Mouse (Mus musculus) heart, postnatal 14 days (tissue): Measurements from ENCODE around the gene Xndc1. TPM values are rescaled to one million over a fixed set of nuclear protein-coding genes. Genes with fewer than 3 reads are reported as not detected.
"Not testable (repeated sequence)": the region's sequence is repeated elsewhere in the genome, so short reads cannot be mapped to it uniquely, and the experiment has no call there.

ENCODE experiments used
- DNase-seq, 2 experiments: peaks; one replicate each; pipeline ENCODE4 v3.0.0; 2021 to 2022
- intact Hi-C: fragments of 180-260 bp; cut with DNase I; formaldehyde crosslinking; loops from one replicate; pipeline ENCODE4 v1.15.1; 2025
- long read RNA-seq, 2 experiments: library from polyadenylated mRNA; stranded (forward); transcript quantifications; one replicate each; pipeline ENCODE4 v2.0.0; 2021
- total RNA-seq, 2 experiments: library from RNA; stranded (reverse); gene quantifications; 2 replicates each; pipeline ENCODE4 v1.2.3; 2021

Xndc1 gene
- total RNA-seq, result 10 to 100 TPM in 1 of 2 experiments, 1 to 10 TPM in 1; 8.9 to 10.2 TPM
- long read RNA-seq, experiment 1, partial matches to known transcripts, result 0 of 3 reads
- long read RNA-seq, experiment 1, other reads (novel, unspliced or antisense), result 3 of 3 reads
- long read RNA-seq, experiment 2, partial matches to known transcripts, result 0 of 1 reads
- long read RNA-seq, experiment 2, other reads (novel, unspliced or antisense), result 1 of 1 reads

GRCm38 (mm10) chr7:102065046-102065891 lies at the start of gene Xndc1, which contains the start of the genes Rnf121 and Xntrpc:
Xndc1 (plus strand) TSS chr7:102065511.
Rnf121 (minus strand) TSS chr7:102065469.
Xntrpc (plus strand) TSS chr7:102065713.
- DNase-seq, result peak; percentile 92 to 93
- intact Hi-C loops, result no loop called here

GRCm38 (mm10) chr7:102016936-102017335 lies 48.4 kb upstream of the Xndc1 start:
- intact Hi-C loops, result no loop called here
- DNase-seq, result no peak

GRCm38 (mm10) chr7:102017452-102017851 lies 47.9 kb upstream of the Xndc1 start:
- peak in 1 of 2 experiments; percentile 34 for DNase-seq
- intact Hi-C loops, result no loop called here

GRCm38 (mm10) chr7:102018034-102018433 lies 47.3 kb upstream of the Xndc1 start:
- intact Hi-C loops, result no loop called here

GRCm38 (mm10) chr7:102018590-102018989 lies 46.7 kb upstream of the Xndc1 start, which contains the start of gene Il18bp:
Il18bp (minus strand) TSS chr7:102018690.
- intact Hi-C loops, result no loop called here
- no peak for DNase-seq

More at GRCm38 (mm10) chr7:102018034-102018433, 47.3 kb upstream of the Xndc1 start:
- DNase-seq, result peak; percentile 44

- intact Hi-C loops, result no loop called here
- DNase-seq, result no peak
These were observed 45.9 kb upstream of the Xndc1 start for GRCm38 (mm10) chr7:102019362-102019761.

- DNase-seq, intact Hi-C loops: not testable (repeated sequence)
These were observed 44.4 kb upstream of the Xndc1 start for GRCm38 (mm10) chr7:102020934-102021333.

GRCm38 (mm10) chr7:102023821-102024220 lies 41.5 kb upstream of the Xndc1 start:
- intact Hi-C loops, result no loop called here
- DNase-seq, result no peak

- no peak for DNase-seq
- intact Hi-C loops, result no loop called here
These were observed 39.9 kb upstream of the Xndc1 start for GRCm38 (mm10) chr7:102025187-102026119.

GRCm38 (mm10) chr7:102034904-102035303 lies 30.4 kb upstream of the Xndc1 start:
- intact Hi-C loops, result no loop called here

GRCm38 (mm10) chr7:102035534-102035933 lies 29.8 kb upstream of the Xndc1 start:
- intact Hi-C loops, result no loop called here
- no peak for DNase-seq

More at GRCm38 (mm10) chr7:102034904-102035303, 30.4 kb upstream of the Xndc1 start:
- no peak for DNase-seq

- DNase-seq, result no peak
- intact Hi-C loops, result no loop called here
These were observed 28.0 kb upstream of the Xndc1 start for GRCm38 (mm10) chr7:102037318-102037717.

GRCm38 (mm10) chr7:102042314-102042713 lies 23.0 kb upstream of the Xndc1 start:
- no peak for DNase-seq
- intact Hi-C loops, result no loop called here

- DNase-seq, intact Hi-C loops: not testable (repeated sequence)
These were observed 16.8 kb upstream of the Xndc1 start for GRCm38 (mm10) chr7:102048524-102048923.

- DNase-seq, result no peak
- intact Hi-C loops, result no loop called here
These were observed 4.0 kb upstream of the Xndc1 start for GRCm38 (mm10) chr7:102061353-102061752.

- DNase-seq, result no peak
- intact Hi-C loops, result no loop called here
These were observed 3.1 kb upstream of the Xndc1 start for GRCm38 (mm10) chr7:102062203-102062602.

- intact Hi-C loops, result no loop called here
These were observed 1.4 kb upstream of the Xndc1 start for GRCm38 (mm10) chr7:102063891-102064290.

GRCm38 (mm10) chr7:102064655-102065045 lies 661 bp upstream of the Xndc1 start:
- intact Hi-C loops, result no loop called here
- DNase-seq, result no peak

More at GRCm38 (mm10) chr7:102063891-102064290, 1.4 kb upstream of the Xndc1 start:
- no peak for DNase-seq

GRCm38 (mm10) chr7:102066363-102066762 lies 1.1 kb downstream of the Xndc1 start:
- intact Hi-C loops, result no loop called here
- no peak for DNase-seq

- DNase-seq, result peak in 1 of 2 experiments; percentile 26
- intact Hi-C loops, result loop anchor here (2.0 kb wide), 1 partner anchor 78 kb away; no protein-coding TSS in a partner anchor
These were observed 11.5 kb downstream of the Xndc1 start for GRCm38 (mm10) chr7:102076714-102077296.
